Mouse (Mus musculus) MEL (cell line): ENCODE measurements around the gene Itpr3. TPM values are rescaled to one million over a fixed set of nuclear protein-coding genes. Genes with fewer than 3 reads are reported as not detected.

Source experiments
- DNase-seq: peaks from one replicate; pipeline ENCODE4 v3.0.0; 2011; ENCODE audit warnings: low read depth, low spot score
- H3K27ac ChIP-seq: 2 replicates; pipeline ENCODE4 v1.5.1; 2012; ENCODE audit warnings: low read depth, mild to moderate bottlenecking, control low read depth, low read length, moderate library complexity; ENCODE audit not compliant: control insufficient read depth
- H3K27me3 ChIP-seq, 2 experiments: fragments of 150-350 bp in 1 of 2; sonication (generic) in 1 of 2; 2 replicates each; pipeline ENCODE4 v1.6.1; 2012; ENCODE audit warnings: low read length in 2 of 2, mild to moderate bottlenecking in 2 of 2, improper control_type of control experiment in 1 of 2, moderate library complexity in 1 of 2; ENCODE audit not compliant: insufficient read depth in 2 of 2, control insufficient read depth in 1 of 2
- H3K36me3 ChIP-seq, 2 experiments: 2 replicates each; pipeline ENCODE4 v1.6.1; 2012 to 2014; ENCODE audit warnings: low read length in 2 of 2, improper control_type of control experiment in 1 of 2, inconsistent platforms in 1 of 2, mild to moderate bottlenecking in 1 of 2; ENCODE audit not compliant: insufficient read depth in 2 of 2, control insufficient read depth in 1 of 2
- H3K4me1 ChIP-seq, 2 experiments: fragments of 150-350 bp in 1 of 2; sonication (generic) in 1 of 2; 2 replicates each; pipeline ENCODE4 v1.6.1; 2012; ENCODE audit warnings: low read length in 2 of 2, improper control_type of control experiment in 1 of 2, mild to moderate bottlenecking in 1 of 2; ENCODE audit not compliant: insufficient read depth in 2 of 2, control insufficient read depth in 1 of 2
- H3K4me3 ChIP-seq, 2 experiments: fragments of 150-350 bp in 1 of 2; sonication (generic) in 1 of 2; 2 replicates each; pipeline ENCODE4 v1.5.1; 2012; ENCODE audit warnings: low read depth in 2 of 2, low read length in 2 of 2, mild to moderate bottlenecking in 2 of 2, moderate library complexity in 2 of 2, control low read depth in 1 of 2, improper control_type of control experiment in 1 of 2; ENCODE audit not compliant: control insufficient read depth in 1 of 2, insufficient read depth in 1 of 2
- H3K79me2 ChIP-seq: 2 replicates; pipeline ENCODE4 v1.6.1; 2012; ENCODE audit warnings: mild to moderate bottlenecking, low read length, moderate library complexity; ENCODE audit not compliant: control insufficient read depth, poor library complexity, insufficient read depth
- H3K9ac ChIP-seq: 2 replicates; pipeline ENCODE4 v1.6.1; 2012; ENCODE audit warnings: low read depth, mild to moderate bottlenecking, control low read depth, low read length, moderate library complexity; ENCODE audit not compliant: control insufficient read depth, poor library complexity, severe bottlenecking
- H3K9me3 ChIP-seq: fragments of 150-350 bp; sonication (generic); replicated peaks from 2 replicates; pipeline ENCODE4 v1.6.1; 2012; ENCODE audit warnings: mild to moderate bottlenecking, low read length, improper control_type of control experiment, moderate library complexity; ENCODE audit not compliant: insufficient read depth
- CHD2 ChIP-seq: IDR thresholded peaks from 2 replicates; pipeline ENCODE4 v1.6.1; 2011; ENCODE audit warnings: low read length, improper control_type of control experiment
- E2F4 ChIP-seq: IDR thresholded peaks from 2 replicates; pipeline ENCODE4 v1.6.1; 2011; ENCODE audit warnings: low read depth, low read length, improper control_type of control experiment, borderline replicate concordance
- ETS1 ChIP-seq: IDR thresholded peaks from 2 replicates; pipeline ENCODE4 v1.6.1; 2012; ENCODE audit warnings: low read depth, mild to moderate bottlenecking, inconsistent platforms, low read length, improper control_type of control experiment, moderate library complexity
- KAT2A ChIP-seq: conservative IDR thresholded peaks from 2 replicates; pipeline ENCODE4 v1.6.1; 2012; ENCODE audit warnings: low read depth, low read length, improper control_type of control experiment, inconsistent platforms
- MAX ChIP-seq: IDR thresholded peaks from 2 replicates; pipeline ENCODE4 v1.6.1; 2011; ENCODE audit warnings: low read length, improper control_type of control experiment
- MAZ ChIP-seq: IDR thresholded peaks from 2 replicates; pipeline ENCODE4 v1.6.1; 2012; ENCODE audit warnings: low read depth, mild to moderate bottlenecking, inconsistent platforms, low read length, improper control_type of control experiment
- MEF2A ChIP-seq: IDR thresholded peaks from 2 replicates; pipeline ENCODE4 v1.6.1; 2014; ENCODE audit warnings: low read depth, mild to moderate bottlenecking, inconsistent platforms, low read length, improper control_type of control experiment; ENCODE audit not compliant: poor library complexity, insufficient replicate concordance, severe bottlenecking; ENCODE audit errors: extremely low read depth
- MXI1 ChIP-seq: IDR thresholded peaks from 2 replicates; pipeline ENCODE4 v1.6.1; 2011; ENCODE audit warnings: mild to moderate bottlenecking, low read depth, low read length, improper control_type of control experiment
- NELFE ChIP-seq: IDR thresholded peaks from 2 replicates; pipeline ENCODE4 v1.6.1; 2011; ENCODE audit warnings: low read depth, low read length, improper control_type of control experiment
- POLR2AphosphoS2 ChIP-seq: IDR thresholded peaks from 2 replicates; pipeline ENCODE4 v1.6.1; 2011; ENCODE audit warnings: low read length, improper control_type of control experiment
- RAD21 ChIP-seq: IDR thresholded peaks from 2 replicates; pipeline ENCODE4 v1.6.1; 2011; ENCODE audit warnings: mild to moderate bottlenecking, low read depth, low read length, improper control_type of control experiment
- SMC3 ChIP-seq: IDR thresholded peaks from 2 replicates; pipeline ENCODE4 v1.6.1; 2011; ENCODE audit warnings: low read depth, low read length, improper control_type of control experiment
- USF1 ChIP-seq: IDR thresholded peaks from 2 replicates; pipeline ENCODE4 v1.6.1; 2014; ENCODE audit warnings: low read depth, mild to moderate bottlenecking, inconsistent platforms, low read length, improper control_type of control experiment, moderate library complexity
- polyA plus RNA-seq, 2 experiments: library from polyadenylated mRNA; stranded (reverse) in 1 of 2; unstranded in 1 of 2; fragments of >175 nt in 1 of 2; fragments of >200 nt in 1 of 2; gene quantifications; 2 replicates each; pipeline versions ENCODE4 v1.2.1 to v1.2.4; 2012; ENCODE audit warnings: low replicate concordance in 2 of 2, low read depth in 1 of 2; ENCODE audit not compliant: insufficient read length in 2 of 2, insufficient read depth in 1 of 2, missing spikeins in 1 of 2
- total RNA-seq: library from RNA; depleted of rRNA; stranded (reverse); fragments of 300-350 nt; gene quantifications from 2 replicates; pipeline ENCODE4 v1.2.3, GENCODE M21; 2012

The Itpr3 gene
- total and polyA plus RNA-seq, 3 experiments: 7.3 to 11.4 TPM; not detected in 1

GRCm38 (mm10) chr17:27038335-27039050 is 18.6 kb upstream of the Itpr3 start:
- Histone ChIP-seq H3K4me1 (peaks cover 0 to 4% of the 10 kb centered on the region in 2 experiments; a peak in 2 of 4 replicates), H3K4me3 (no peak overlapping the region), H3K79me2 (no peaks in the 10 kb centered on the region), H3K27me3 (no peaks in the 10 kb centered on the region), H3K9me3 (no peaks in the 10 kb centered on the region), H3K27ac (no peak overlapping the region), H3K36me3 (no peaks in the 10 kb centered on the region), H3K9ac (no peak overlapping the region)
- TF ChIP-seq RAD21 (no peak), E2F4 (no peak), USF1 (no peak)
- no peak for DNase-seq

GRCm38 (mm10) chr17:27039432-27040102 is 17.5 kb upstream of the Itpr3 start:
- TF ChIP-seq MAX (no peak), CHD2 (no peak), ETS1 (no peak), MAZ (no peak), E2F4 (no peak), NELFE (no peak), KAT2A (no peak), SMC3 (no peak), MXI1 (no peak), MEF2A (no peak), RAD21 (no peak), POLR2AphosphoS2 (no peak)
- Histone ChIP-seq H3K9ac (no peak overlapping the region), H3K27ac (no peak overlapping the region), H3K4me1 (peaks cover 0 to 4% of the 10 kb centered on the region in 2 experiments; a peak in 2 of 4 replicates), H3K4me3 (no peak overlapping the region), H3K27me3 (no peaks in the 10 kb centered on the region), H3K9me3 (no peaks in the 10 kb centered on the region), H3K36me3 (no peaks in the 10 kb centered on the region), H3K79me2 (no peaks in the 10 kb centered on the region)
- DNase-seq: no peak
